Mouse (Mus musculus) heart, embryonic 15.5 days (tissue): ENCODE measurements at regions not wholly inside any gene's neighbourhood (a gene's known extent, or its start where the extent isn't known, plus 50 kb on each side); places are given as distances from the start of the nearest gene placed in this dataset.

Experiments
- ATAC-seq: fragments of 200-750 bp; cut with Nextera tagmentation; replicated peaks from 2 replicates; pipeline ENCODE4 v1.8.0; 2017; ENCODE audit warnings: low read depth, moderate TSS enrichment; ENCODE audit not compliant: insufficient number of reproducible peaks, insufficient read depth, low FRiP score
- H3K27ac ChIP-seq: fragments of 300-500 bp; sonication (generic); 2 replicates; pipeline ENCODE4 v1.5.1; 2015; ENCODE audit warnings: mild to moderate bottlenecking, inconsistent platforms
- H3K27me3 ChIP-seq: fragments of 300-500 bp; sonication (generic); 2 replicates; pipeline ENCODE4 v1.6.1; 2015; ENCODE audit warnings: inconsistent platforms
- H3K36me3 ChIP-seq: fragments of 300-500 bp; sonication (generic); 2 replicates; pipeline ENCODE4 v1.6.1; 2015; ENCODE audit warnings: mild to moderate bottlenecking, inconsistent platforms
- H3K4me1 ChIP-seq: fragments of 300-500 bp; sonication (generic); replicated peaks from 2 replicates; pipeline ENCODE4 v1.6.1; 2015; ENCODE audit warnings: inconsistent platforms
- H3K4me2 ChIP-seq: fragments of 300-500 bp; sonication (generic); 2 replicates; pipeline ENCODE4 v1.6.1; 2015; ENCODE audit warnings: inconsistent platforms, mild to moderate bottlenecking, moderate library complexity
- H3K4me3 ChIP-seq: fragments of 300-500 bp; sonication (generic); 2 replicates; pipeline ENCODE4 v1.5.1; 2015; ENCODE audit warnings: mild to moderate bottlenecking, inconsistent platforms
- H3K9ac ChIP-seq: fragments of 300-500 bp; sonication (generic); 2 replicates; pipeline ENCODE4 v1.6.1; 2015; ENCODE audit warnings: mild to moderate bottlenecking, inconsistent platforms
- H3K9me3 ChIP-seq: fragments of 300-500 bp; sonication (generic); replicated peaks from 2 replicates; pipeline ENCODE4 v1.6.1; 2016; ENCODE audit warnings: inconsistent platforms
- WGBS: fragments of 180-500 bp; shearing (Covaris S2); methylation state at CpG from one replicate; pipeline ENCODE4 v1.1.7; 2015; ENCODE audit warnings: mixed read lengths; 5-methylcytosine and 5-hydroxymethylcytosine counted together

DNA sequence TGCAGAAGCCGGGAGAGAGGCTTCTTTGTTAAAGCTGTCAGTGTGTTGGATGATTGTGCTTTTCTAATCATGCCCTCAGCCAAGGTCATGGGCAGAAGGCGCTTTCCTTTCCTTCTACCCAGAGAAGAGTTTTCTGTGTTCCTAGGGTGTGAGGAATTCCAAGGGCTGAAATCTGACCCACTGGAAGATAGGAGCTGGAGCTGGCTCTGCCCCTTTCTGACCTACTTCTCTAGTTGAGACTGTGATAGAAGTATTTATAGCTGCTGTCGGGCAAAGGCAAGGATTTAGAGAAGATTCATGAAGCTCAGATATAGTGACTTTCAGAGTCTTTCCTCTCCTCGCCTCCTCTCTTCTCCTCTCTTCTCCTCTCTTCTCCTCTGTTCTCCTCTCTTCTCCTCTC lies 238.2 kb downstream of the Nup35 start:
- no peaks in the 10 kb centered on the region for H3K36me3 ChIP-seq
- no peaks in the 10 kb centered on the region for H3K27me3 ChIP-seq
- H3K27ac ChIP-seq = peak overlapping the region; percentile 17; the same call in 1 of the 2 replicates
- no peak overlapping the region for H3K4me3 ChIP-seq
- ATAC-seq = no peak
- no peak overlapping the region for H3K9ac ChIP-seq
- WGBS = 36% methylated on average over 4 of the region's 4 CpGs
- H3K4me2 ChIP-seq = no peak overlapping the region
- H3K4me1 ChIP-seq = peaks cover 4% of the 10 kb centered on the region; the same call in 1 of the 2 replicates
- no peaks in the 10 kb centered on the region for H3K9me3 ChIP-seq

DNA sequence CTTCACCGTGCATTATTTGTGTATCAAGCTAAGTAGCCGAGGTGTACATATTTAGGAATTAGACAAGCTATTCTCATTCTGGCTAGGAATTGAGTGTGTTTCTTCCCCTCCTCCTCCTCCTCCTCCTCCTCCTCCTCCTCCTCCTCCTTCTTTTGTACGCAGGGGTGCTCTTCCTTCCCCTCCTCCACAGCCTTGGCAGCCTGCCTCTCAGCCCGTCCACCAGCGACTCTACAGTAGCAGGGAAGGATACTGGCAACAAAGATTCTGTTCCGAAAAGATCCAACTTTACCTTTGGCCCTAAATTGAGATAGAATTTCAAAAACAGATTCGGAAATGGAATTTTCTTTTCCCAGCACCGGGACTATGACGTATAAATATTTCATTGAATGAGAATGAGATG lies 253.0 kb downstream of the Nup35 start:
- ATAC-seq = no peak
- Histone ChIP-seq H3K4me2 (no peak overlapping the region), H3K9ac (no peak overlapping the region), H3K27ac (no peak overlapping the region), H3K36me3 (no peaks in the 10 kb centered on the region), H3K4me1 (no peaks in the 10 kb centered on the region), H3K9me3 (no peaks in the 10 kb centered on the region), H3K27me3 (no peaks in the 10 kb centered on the region), H3K4me3 (no peak overlapping the region)
- 67% methylated on average over 8 of the region's 9 CpGs for WGBS

DNA sequence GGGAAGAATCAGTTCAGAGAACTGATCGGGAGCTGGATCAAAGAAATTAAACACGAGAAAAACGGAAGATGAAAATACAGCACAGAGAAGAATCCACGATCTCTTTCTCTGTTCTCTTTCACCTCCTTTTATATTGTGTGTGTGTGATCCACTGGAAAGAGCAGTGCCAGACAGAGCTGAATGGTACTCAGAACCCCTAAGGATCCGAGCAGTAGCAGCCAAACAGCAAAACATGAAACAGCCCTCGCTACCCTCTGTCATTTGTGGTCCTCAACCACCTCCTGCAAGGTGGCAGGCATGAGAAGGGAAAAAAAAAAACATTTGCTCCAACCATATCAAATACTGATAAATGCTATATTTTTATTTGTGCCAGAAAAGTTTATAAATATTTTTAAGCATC lies 253.4 kb downstream of the Nup35 start:
- Histone ChIP-seq H3K4me2 (no peak overlapping the region), H3K9me3 (no peaks in the 10 kb centered on the region), H3K27me3 (no peaks in the 10 kb centered on the region), H3K4me3 (no peak overlapping the region), H3K4me1 (no peaks in the 10 kb centered on the region), H3K36me3 (no peaks in the 10 kb centered on the region), H3K27ac (no peak overlapping the region), H3K9ac (no peak overlapping the region)
- 74% methylated on average over 6 of the region's 6 CpGs for WGBS
- no peak for ATAC-seq

DNA sequence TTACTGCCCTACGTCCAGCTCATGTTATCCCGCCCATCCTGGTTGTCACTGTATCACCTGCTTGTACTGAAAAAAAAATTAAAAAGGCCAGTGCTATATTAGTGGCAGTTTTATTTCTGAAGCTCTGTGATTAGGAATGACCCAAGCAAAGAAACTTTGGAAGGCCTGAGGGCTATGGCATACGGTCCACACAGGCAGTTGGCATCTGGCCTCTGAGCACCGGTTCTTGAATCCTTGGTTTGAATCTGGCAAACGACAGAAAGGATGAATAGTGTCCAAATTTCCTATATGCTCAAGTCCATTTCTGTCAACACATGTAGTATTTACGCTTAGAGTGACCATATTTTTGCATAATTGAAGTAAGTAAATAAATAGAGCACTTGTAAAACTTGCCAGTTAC lies 254.3 kb downstream of the Nup35 start:
- Histone ChIP-seq H3K4me1 (no peaks in the 10 kb centered on the region), H3K4me2 (no peak overlapping the region), H3K27ac (no peak overlapping the region), H3K9me3 (no peaks in the 10 kb centered on the region), H3K9ac (no peak overlapping the region), H3K27me3 (no peaks in the 10 kb centered on the region), H3K36me3 (no peaks in the 10 kb centered on the region), H3K4me3 (no peak overlapping the region)
- 82% methylated on average over 6 of the region's 6 CpGs for WGBS
- ATAC-seq = no peak

- Histone ChIP-seq H3K36me3 (no peaks in the 10 kb centered on the region), H3K27ac (no peak overlapping the region), H3K9me3 (no peaks in the 10 kb centered on the region), H3K9ac (no peak overlapping the region), H3K4me2 (no peak overlapping the region), H3K4me3 (no peak overlapping the region), H3K27me3 (no peaks in the 10 kb centered on the region), H3K4me1 (no peaks in the 10 kb centered on the region)
- ATAC-seq = no peak
- 83% methylated on average over 2 of the region's 2 CpGs for WGBS
Measured at GRCm38 (mm10) chr2:80878437-80878836, 261.4 kb downstream of the Nup35 start.

GRCm38 (mm10) chr2:80884231-80884630 lies 267.2 kb downstream of the Nup35 start:
- WGBS = 81% methylated on average over 5 of the region's 5 CpGs
- ATAC-seq = no peak

GRCm38 (mm10) chr2:80902050-80902449 lies 285.0 kb downstream of the Nup35 start:
- Histone ChIP-seq H3K4me3 (no peak overlapping the region), H3K36me3 (no peaks in the 10 kb centered on the region), H3K27me3 (no peaks in the 10 kb centered on the region), H3K4me2 (no peak overlapping the region), H3K27ac (no peak overlapping the region), H3K9me3 (no peaks in the 10 kb centered on the region), H3K9ac (no peak overlapping the region), H3K4me1 (no peaks in the 10 kb centered on the region)
- ATAC-seq = no peak
- WGBS = 76% methylated on average over 3 of the region's 3 CpGs

More at GRCm38 (mm10) chr2:80884231-80884630, 267.2 kb downstream of the Nup35 start:
- no peaks in the 10 kb centered on the region for H3K9me3 ChIP-seq
- no peaks in the 10 kb centered on the region for H3K4me1 ChIP-seq
- no peak overlapping the region for H3K9ac ChIP-seq
- no peaks in the 10 kb centered on the region for H3K36me3 ChIP-seq
- H3K27me3 ChIP-seq = no peaks in the 10 kb centered on the region
- no peak overlapping the region for H3K4me3 ChIP-seq
- no peak overlapping the region for H3K27ac ChIP-seq
- H3K4me2 ChIP-seq = no peak overlapping the region

- H3K4me3 ChIP-seq = no peak overlapping the region
- no peak overlapping the region for H3K4me2 ChIP-seq
- H3K4me1 ChIP-seq = no peaks in the 10 kb centered on the region
- H3K9me3 ChIP-seq = no peaks in the 10 kb centered on the region; the same call in 1 of the 2 replicates
- H3K9ac ChIP-seq = no peak overlapping the region
- no peak overlapping the region for H3K27ac ChIP-seq
- no peaks in the 10 kb centered on the region for H3K36me3 ChIP-seq
- no peaks in the 10 kb centered on the region for H3K27me3 ChIP-seq
- no peak for ATAC-seq
- 92% methylated on average over 2 of the region's 2 CpGs for WGBS
Measured at GRCm38 (mm10) chr2:80913478-80913877, 296.4 kb downstream of the Nup35 start.

GRCm38 (mm10) chr2:80945521-80945920 lies 328.5 kb downstream of the Nup35 start:
- no peaks in the 10 kb centered on the region for H3K4me1 ChIP-seq
- H3K9me3 ChIP-seq = no peaks in the 10 kb centered on the region
- no peaks in the 10 kb centered on the region for H3K36me3 ChIP-seq
- H3K4me2 ChIP-seq = no peak overlapping the region
- H3K9ac ChIP-seq = no peak overlapping the region
- no peak overlapping the region for H3K4me3 ChIP-seq
- 73% methylated on average over 3 of the region's 3 CpGs for WGBS
- H3K27me3 ChIP-seq = no peaks in the 10 kb centered on the region
- no peak overlapping the region for H3K27ac ChIP-seq
- ATAC-seq = no peak

DNA sequence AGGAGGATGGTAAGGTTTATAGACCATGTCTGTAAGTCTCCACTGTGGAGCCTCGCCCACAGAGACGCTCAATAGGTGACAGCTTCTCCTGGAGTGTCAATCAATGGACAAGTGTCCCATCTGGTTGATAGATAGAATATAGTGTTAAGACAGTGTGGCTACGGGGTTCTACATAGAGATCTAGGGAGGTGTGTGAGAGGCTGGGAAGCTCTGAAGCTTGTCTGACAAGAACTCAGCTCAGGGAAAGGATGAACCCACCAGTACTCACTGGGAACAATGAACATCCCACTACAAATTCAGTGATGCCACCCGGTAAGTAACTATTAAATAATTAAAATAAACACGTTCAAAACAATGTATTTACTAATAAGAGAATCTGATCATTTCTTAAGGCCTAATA lies 349.7 kb downstream of the Nup35 start:
- no peak overlapping the region for H3K9ac ChIP-seq
- H3K4me2 ChIP-seq = no peak overlapping the region
- H3K36me3 ChIP-seq = no peaks in the 10 kb centered on the region
- no peak overlapping the region for H3K4me3 ChIP-seq
- WGBS = 85% methylated on average over 5 of the region's 5 CpGs
- no peaks in the 10 kb centered on the region for H3K27me3 ChIP-seq
- no peak for ATAC-seq
- peaks cover 19% of the 10 kb centered on the region for H3K4me1 ChIP-seq
- no peaks in the 10 kb centered on the region for H3K9me3 ChIP-seq
- no peak overlapping the region for H3K27ac ChIP-seq

GRCm38 (mm10) chr2:80967260-80967659 lies 350.2 kb downstream of the Nup35 start:
- 83% methylated on average over 11 of the region's 11 CpGs for WGBS
- H3K9ac ChIP-seq = no peak overlapping the region
- H3K4me2 ChIP-seq = no peak overlapping the region
- H3K27ac ChIP-seq = no peak overlapping the region
- H3K4me1 ChIP-seq = peaks cover 19% of the 10 kb centered on the region
- no peaks in the 10 kb centered on the region for H3K27me3 ChIP-seq
- H3K36me3 ChIP-seq = no peaks in the 10 kb centered on the region
- no peak for ATAC-seq
- no peaks in the 10 kb centered on the region for H3K9me3 ChIP-seq
- no peak overlapping the region for H3K4me3 ChIP-seq

DNA sequence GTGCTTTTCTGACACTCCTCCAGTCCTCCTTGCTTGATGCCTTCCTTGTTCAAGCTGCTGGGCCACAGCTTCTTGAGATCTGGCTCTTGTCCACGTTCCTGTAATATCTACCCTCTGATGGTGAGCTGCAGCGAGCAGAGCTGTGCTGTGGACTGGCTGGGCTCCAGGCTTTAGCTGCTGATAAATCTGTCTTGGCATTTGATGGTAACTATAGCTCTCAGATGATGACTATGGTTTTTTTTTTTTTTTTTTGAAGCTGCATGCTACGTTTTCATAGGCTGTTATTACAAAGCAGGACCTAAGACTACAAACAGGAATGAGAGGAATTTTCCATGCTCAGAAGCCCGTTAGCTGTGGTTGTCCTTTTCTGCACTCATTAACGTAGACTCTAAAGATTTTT lies 352.3 kb downstream of the Nup35 start:
- no peak overlapping the region for H3K4me3 ChIP-seq
- H3K36me3 ChIP-seq = no peaks in the 10 kb centered on the region
- peak overlapping the region; percentile 2 for H3K4me2 ChIP-seq
- H3K27me3 ChIP-seq = no peaks in the 10 kb centered on the region
- peaks cover 19% of the 10 kb centered on the region for H3K4me1 ChIP-seq
- no peaks in the 10 kb centered on the region for H3K9me3 ChIP-seq
- no peak overlapping the region for H3K9ac ChIP-seq
- 21% methylated on average over 5 of the region's 5 CpGs for WGBS
- peak; percentile 84 for ATAC-seq
- peak overlapping the region; percentile 73 for H3K27ac ChIP-seq
